10 mouse cellular contexts compared by ENCODE assay signal in genomic region chr2:31163361-31164118, GRCm38 (mm10). TPM values are rescaled to one million over a fixed set of nuclear protein-coding genes. Genes with fewer than 3 reads are reported as not detected.
DNase-seq lines count a peak whose midpoint lies in the region; ATAC-seq and TF ChIP-seq lines count a peak whose summit lies in the region.
"Had no signal": no experiment of that assay in that cellular context is flagged by ENCODE, and none has a peak within 500 bp of the region (broad histone marks: within the 10 kb centered on the region; RNA-seq: fewer than 3 reads in every experiment).

No protein-coding gene starts in this region.

- 47% methylated on average over 11 of the region's 11 CpGs for WGBS in heart, embryonic 16.5 days
- WGBS in embryonic facial prominence, embryonic 15.5 days, result 60% methylated on average over 11 of the region's 11 CpGs

- H3K27me3 ChIP-seq in heart, embryonic 16.5 days (ENCODE audit: control insufficient read depth, insufficient read depth, low read length), result no peaks in the 10 kb centered on the region
- no peaks in the 10 kb centered on the region for H3K27me3 ChIP-seq in embryonic facial prominence, embryonic 15.5 days
- H3K27me3 ChIP-seq: limb, embryonic 13.5 days had no signal

- in situ Hi-C loops in ES-E14 (cut with MboI; ENCODE audit: low sequenced_read_pairs in 2 of 2, unreplicated experiment in 2 of 2), result no loop called here

- H3K4me3 ChIP-seq in heart, embryonic 16.5 days (ENCODE audit: low read length), result no peak overlapping the region
- peak overlapping the region; percentile 6 to 49 for H3K4me3 ChIP-seq in ES-E14 (ENCODE audit: insufficient read depth in 1 of 2, low read depth in 1 of 2, low read length in 2 of 2, poor library complexity in 1 of 2, severe bottlenecking in 1 of 2)
- H3K4me3 ChIP-seq in embryonic facial prominence, embryonic 15.5 days (replicated peaks), result no peak overlapping the region
- H3K4me3 ChIP-seq: limb, embryonic 13.5 days had no signal

- no peak for DNase-seq in heart, adult 9 months (ENCODE audit: low spot score in 2 of 2)
- peak; percentile 93 for DNase-seq in ES-E14 (ENCODE audit: low read depth, low spot score)
- DNase-seq in kidney, postnatal 36 days, result peak; percentile 56 to 60
- no peak for DNase-seq in right cerebral cortex, postnatal 14 days
- DNase-seq: midbrain, embryonic 14.5 days had no signal

- no peaks in the 10 kb centered on the region for H3K9me3 ChIP-seq in heart, embryonic 16.5 days (replicated peaks; ENCODE audit: control insufficient read depth, low read length)
- no peaks in the 10 kb centered on the region for H3K9me3 ChIP-seq in ES-E14 (ENCODE audit: control insufficient read depth, insufficient read depth, low read depth, low read length)
- no peaks in the 10 kb centered on the region for H3K9me3 ChIP-seq in embryonic facial prominence, embryonic 15.5 days (replicated peaks)
- H3K9me3 ChIP-seq: limb, embryonic 13.5 days had no signal

- peak overlapping the region; percentile 1; the same call in 1 of the 2 replicates for H3K9ac ChIP-seq in heart, embryonic 16.5 days (ENCODE audit: low read length)
- H3K9ac ChIP-seq in ES-E14 (ENCODE audit: insufficient read depth, low read depth, low read length, poor library complexity, severe bottlenecking), result peak overlapping the region; percentile 69
- no peak overlapping the region for H3K9ac ChIP-seq in embryonic facial prominence, embryonic 15.5 days
- H3K9ac ChIP-seq: limb, embryonic 13.5 days had no signal

- H3K36me3 ChIP-seq in heart, embryonic 16.5 days (ENCODE audit: control insufficient read depth, insufficient read depth), result peaks cover 13% of the 10 kb centered on the region
- peaks cover 8% of the 10 kb centered on the region; the same call in 1 of the 2 replicates for H3K36me3 ChIP-seq in ES-E14 (ENCODE audit: control insufficient read depth, insufficient read depth, low read length, poor library complexity, severe bottlenecking)
- peaks cover 18% of the 10 kb centered on the region for H3K36me3 ChIP-seq in embryonic facial prominence, embryonic 15.5 days

- peaks cover 33% of the 10 kb centered on the region for H3K4me1 ChIP-seq in heart, embryonic 16.5 days (ENCODE audit: control insufficient read depth, insufficient read depth, low read length)
- H3K4me1 ChIP-seq in ES-E14 (ENCODE audit: control insufficient read depth in 2 of 2, insufficient read depth in 2 of 2, low read length in 2 of 2, poor library complexity in 1 of 2), result peaks cover 26 to 30% of the 10 kb centered on the region in 2 experiments
- H3K4me1 ChIP-seq in embryonic facial prominence, embryonic 15.5 days, result peaks cover 24% of the 10 kb centered on the region

- no peak overlapping the region for H3K4me2 ChIP-seq in heart, embryonic 16.5 days (ENCODE audit: low read depth, low read length)
- peak overlapping the region; percentile 15; the same call in 1 of the 2 replicates for H3K4me2 ChIP-seq in embryonic facial prominence, embryonic 15.5 days (replicated peaks)
- H3K4me2 ChIP-seq: limb, embryonic 13.5 days had no signal

- peak overlapping the region; percentile 93 for H3K27ac ChIP-seq in heart, embryonic 16.5 days (ENCODE audit: low read length)
- peak overlapping the region; percentile 77 for H3K27ac ChIP-seq in ES-E14 (ENCODE audit: insufficient read depth, low read depth, low read length, poor library complexity, severe bottlenecking)
- H3K27ac ChIP-seq in embryonic facial prominence, embryonic 15.5 days (replicated peaks), result peak overlapping the region; percentile 82

- no peak for ATAC-seq in heart, embryonic 16.5 days (replicated peaks; ENCODE audit: extremely low read depth, insufficient read depth, low FRiP score)
- peak; percentile 77 for ATAC-seq in embryonic facial prominence, embryonic 15.5 days (ENCODE audit: insufficient number of reproducible peaks, low FRiP score, low TSS enrichment, low read depth)
- ATAC-seq in erythroid progenitor cell, adult 5-6 weeks (replicated peaks; ENCODE audit: low FRiP score, poor library complexity, severe bottlenecking), result no peak
- ATAC-seq in activated CD4-positive, CD25-positive, alpha-beta regulatory T cell, adult 4 months, result no peak

TF ChIP-seq in ES-E14, 5 proteins besides CTCF, POLR2A, EP300 and RAD21:
- TF ChIP-seq ZNF384 (IDR thresholded peaks at IDR 0.05; ENCODE audit: low read depth, low read length), result no peak
- TF ChIP-seq CHD2 (IDR thresholded peaks at IDR 0.05; ENCODE audit: low read depth, low read length), result 0 out of 2 replicates have a peak, but pooled peaks have one; percentile 35

RNA-seq across cellular contexts. Expression of gene Gpr107, which starts 11.4 kb away (rescaled TPM):
- polyA plus RNA-seq in heart, embryonic 16.5 days (2015; fragmentation: Nextera tagmentation; extraction: Ambion mirVana), result 29.9 and 31.6 TPM in 2 replicates
- 111 and 156 TPM in 2 replicates for total RNA-seq in ES-E14 (2012; rRNA removed)
- polyA plus RNA-seq in embryonic facial prominence, embryonic 15.5 days (2015; fragmentation: Nextera tagmentation; extraction: Ambion mirVana), result 35.5 and 40.6 TPM in 2 replicates
- 15.1 and 24.7 TPM in 2 replicates for total RNA-seq in erythroid progenitor cell, adult 5-6 weeks (2015; ENCODE audit: low replicate concordance)
- 6.4 and 8.9 TPM in 2 replicates for total RNA-seq in erythroid progenitor cell, adult 5-6 weeks (2017; ENCODE audit: low replicate concordance)
- polyA plus RNA-seq in activated CD4-positive, CD25-positive, alpha-beta regulatory T cell, adult 4 months (2017; shearing (Covaris generic)), result 10 to 100 TPM; 44.8 to 45.0 TPM

RNA-seq across cellular contexts. Expression of gene Fnbp1, which starts 21.7 kb away (rescaled TPM):
- polyA plus RNA-seq in heart, embryonic 16.5 days (2015; fragmentation: Nextera tagmentation; extraction: Ambion mirVana), result 20.3 and 23.7 TPM in 2 replicates
- 15.1 and 16.5 TPM in 2 replicates for total RNA-seq in ES-E14 (2012; rRNA removed)
- polyA plus RNA-seq in embryonic facial prominence, embryonic 15.5 days (2015; fragmentation: Nextera tagmentation; extraction: Ambion mirVana), result 27.9 and 30.5 TPM in 2 replicates
- 3.8 and 19.1 TPM in 2 replicates for total RNA-seq in erythroid progenitor cell, adult 5-6 weeks (2015; ENCODE audit: low replicate concordance)
- total RNA-seq in erythroid progenitor cell, adult 5-6 weeks (2017; ENCODE audit: low replicate concordance), result 5.8 and 9.1 TPM in 2 replicates
- 100 to 1,000 TPM in 1 of 2 experiments, 10 to 100 TPM in 1; 99.6 to 101 TPM for polyA plus RNA-seq in activated CD4-positive, CD25-positive, alpha-beta regulatory T cell, adult 4 months (2017; shearing (Covaris generic))

Comparison
In these comparisons a context has a peak if more than half of its experiments do, and no peak if none do; other contexts are left out.
1. H3K4me3 ChIP-seq: peak in ES-E14 (2 of 2); none in heart, embryonic 16.5 days (single experiment) and embryonic facial prominence, embryonic 15.5 days (single experiment).
2. DNase-seq: peak in ES-E14 (single experiment) and kidney, postnatal 36 days (2 of 2); none in heart, adult 9 months (0 of 2) and right cerebral cortex, postnatal 14 days (single experiment).
3. Peak in every context shown above with its lines, with median percentiles within 50 percentile points of each other: H3K27ac ChIP-seq.